Comparison of ENCODE assay signal across 23 mouse cellular contexts in the genomic region with DNA sequence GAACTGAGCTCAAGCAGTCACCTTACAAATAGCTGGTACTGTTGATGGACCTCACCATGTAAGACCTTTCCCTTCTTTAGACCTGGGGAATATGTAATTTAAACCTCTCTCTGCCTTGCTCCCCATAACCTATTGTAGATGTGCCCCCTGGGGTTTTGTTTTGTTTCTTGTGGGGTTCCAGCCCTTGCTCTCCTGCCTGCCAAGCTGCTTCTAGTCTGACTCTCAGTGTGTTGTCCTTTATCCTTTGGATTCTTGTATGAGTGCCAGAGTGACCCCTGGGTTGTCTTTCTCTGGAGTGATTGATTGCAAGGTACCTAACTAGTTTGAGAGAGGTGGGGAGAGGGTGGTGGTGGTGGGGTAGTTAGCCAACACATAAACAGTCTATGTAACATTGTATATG. TPM values are rescaled to one million over a fixed set of nuclear protein-coding genes. Genes with fewer than 3 reads are reported as not detected.
"Had no signal": no experiment of that assay in that cellular context is flagged by ENCODE, and none has a peak within 500 bp of the region (broad histone marks: within the 10 kb centered on the region; RNA-seq: fewer than 3 reads in every experiment).

No protein-coding gene starts in this region.

- H3K27me3 ChIP-seq: intestine, embryonic 15.5 days; limb, embryonic 12.5 days; limb, embryonic 15.5 days; midbrain, embryonic 13.5 days had no signal

- H3K9ac ChIP-seq: intestine, embryonic 15.5 days; limb, embryonic 12.5 days; limb, embryonic 15.5 days; liver, embryonic 12.5 days; liver, embryonic 15.5 days; lung, embryonic 14.5 days; midbrain, embryonic 13.5 days had no signal

- ATAC-seq: hindbrain, embryonic 16.5 days; intestine, embryonic 15.5 days; liver, embryonic 12.5 days; midbrain, embryonic 13.5 days had no signal

- H3K9me3 ChIP-seq: intestine, embryonic 15.5 days; limb, embryonic 12.5 days; limb, embryonic 15.5 days; liver, embryonic 12.5 days; liver, embryonic 15.5 days; midbrain, embryonic 13.5 days had no signal

- H3K27ac ChIP-seq: limb, embryonic 12.5 days; limb, embryonic 15.5 days; liver, embryonic 12.5 days; macrophage; midbrain, embryonic 13.5 days; stomach, postnatal 0 days had no signal

- DNase-seq: kidney, postnatal 14 days; left cerebral cortex, postnatal 4 days; lung, embryonic 14.5 days; lung, postnatal 14 days; right cerebral cortex, adult 18-20 months; right cerebral cortex, postnatal 14 days; right cerebral cortex, postnatal 4 days; thymus, adult 2 months; thymus, postnatal 14 days; thymus, postnatal 4 days had no signal

- H3K36me3 ChIP-seq: intestine, embryonic 15.5 days; liver, embryonic 15.5 days; midbrain, embryonic 13.5 days had no signal

- H3K4me2 ChIP-seq: limb, embryonic 12.5 days; limb, embryonic 15.5 days; liver, embryonic 12.5 days; liver, embryonic 15.5 days had no signal

- H3K4me3 ChIP-seq: intestine, embryonic 15.5 days; limb, embryonic 12.5 days; limb, embryonic 15.5 days; liver, embryonic 12.5 days; liver, embryonic 15.5 days; midbrain, embryonic 13.5 days had no signal

RNA-seq across cellular contexts. Expression of a gene that starts 35.1 kb away (rescaled TPM):
- polyA plus RNA-seq: intestine, embryonic 15.5 days; kidney, embryonic 14.5 days; large intestine, adult 2 months; limb, embryonic 12.5 days; limb, embryonic 15.5 days; liver, embryonic 15.5 days; lung, embryonic 14.5 days; macrophage; neural tube, embryonic 11.5 days; stomach, embryonic 14.5 days; stomach, postnatal 0 days; thymus, adult 2 months had no signal
